Mouse (Mus musculus) megakaryocyte, embryonic 14.5 days (primary cell): ENCODE data around the gene Rhno1.

ENCODE experiments used
- FLI1 ChIP-seq: IDR thresholded peaks from 2 replicates; pipeline ENCODE4 v1.6.1; 2012; ENCODE audit warnings: low read length, inconsistent platforms, mixed read lengths
- GATA1 ChIP-seq: IDR thresholded peaks from 3 replicates; pipeline ENCODE4 v1.6.1; 2012; ENCODE audit warnings: mixed read lengths, low read length, inconsistent platforms, borderline replicate concordance

DNA sequence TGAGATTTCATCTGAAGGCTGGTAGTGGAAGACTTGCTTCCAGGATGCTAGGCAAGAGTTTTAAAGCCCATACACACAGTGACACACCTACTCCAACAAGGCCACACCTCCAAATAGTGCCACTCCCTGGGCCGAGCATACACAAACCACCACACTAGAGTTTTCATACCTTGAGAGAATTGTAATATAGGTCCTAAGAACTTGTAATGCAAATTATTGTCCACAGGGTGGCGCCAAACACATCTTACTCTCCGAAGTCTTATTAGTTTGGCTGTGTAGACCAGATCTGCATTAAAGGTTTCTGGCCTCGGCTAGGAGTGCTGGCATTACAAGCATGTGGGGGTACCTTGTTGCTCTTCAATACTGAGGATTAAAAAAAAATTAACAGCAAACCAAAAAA, 44.4 kb downstream of the Rhno1 start:
- TF ChIP-seq GATA1 (no peak), FLI1 (no peak)
